Mouse (Mus musculus): ENCODE data around the gene Vps29. TPM values are rescaled to one million over a fixed set of nuclear protein-coding genes. Genes with fewer than 3 reads are reported as not detected.
A peak's percentile ranks its signal among the peaks of the same experiment; 100 is the strongest.

Gene Vps29
- total RNA-seq, 2 experiments from 2014 or later: 127 to 134 TPM

GRCm38 (mm10) chr5:122396791-122397190 is 42.6 kb downstream of the Vps29 start:
- DNase-seq (ENCODE audit: low spot score in 2 of 2): no peak

- no peak for DNase-seq (ENCODE audit: low spot score in 2 of 2)
Observed at GRCm38 (mm10) chr5:122397495-122397894, 43.3 kb downstream of the Vps29 start.

GRCm38 (mm10) chr5:122399871-122400270 is 45.7 kb downstream of the Vps29 start:
- DNase-seq (ENCODE audit: low spot score in 2 of 2): no peak

- no peak for DNase-seq (ENCODE audit: low spot score in 2 of 2)
Observed at GRCm38 (mm10) chr5:122400628-122401302, 46.6 kb downstream of the Vps29 start.

- peak in 1 of 2 experiments; percentile 37 for DNase-seq (ENCODE audit: low spot score in 2 of 2)
Observed at GRCm38 (mm10) chr5:122401303-122401640, 47.1 kb downstream of the Vps29 start.

GRCm38 (mm10) chr5:122402160-122402559 is 48.0 kb downstream of the Vps29 start:
- DNase-seq (ENCODE audit: low spot score in 2 of 2): no peak

- DNase-seq (ENCODE audit: low spot score in 2 of 2): no peak
Observed at GRCm38 (mm10) chr5:122402772-122403171, 48.6 kb downstream of the Vps29 start.

GRCm38 (mm10) chr5:122403362-122403761 is 49.2 kb downstream of the Vps29 start:
- DNase-seq (ENCODE audit: low spot score in 2 of 2): no peak

GRCm38 (mm10) chr5:122405537-122405936 is 51.4 kb downstream of the Vps29 start:
- no peak for DNase-seq (ENCODE audit: low spot score in 2 of 2)

GRCm38 (mm10) chr5:122409692-122410645 is 55.8 kb downstream of the Vps29 start:
- no peak for DNase-seq (ENCODE audit: low spot score in 2 of 2)

GRCm38 (mm10) chr5:122411892-122412291 is 57.7 kb downstream of the Vps29 start:
- no peak for DNase-seq (ENCODE audit: low spot score in 2 of 2)

- no peak for DNase-seq (ENCODE audit: low spot score in 2 of 2)
Observed at GRCm38 (mm10) chr5:122412826-122413225, 58.7 kb downstream of the Vps29 start.

- DNase-seq (ENCODE audit: low spot score in 2 of 2): no peak
Observed at GRCm38 (mm10) chr5:122414351-122414750, 60.2 kb downstream of the Vps29 start.

Other genes with a start within 250 kb of the Vps29 start
- under 1 TPM; 0.20 to 0.28 TPM for gene Ccdc63, start 213.5 kb upstream of the Vps29 start, total RNA-seq (2021)
- gene Ppp1cc, start 196.1 kb upstream of the Vps29 start, total RNA-seq (2021): 100 to 1,000 TPM; 211 to 221 TPM
- 1 to 10 TPM; 4.1 to 5.8 TPM for gene Hvcn1, start 147.6 kb upstream of the Vps29 start, total RNA-seq (2021)
- 10 to 100 TPM; 23.4 to 24.3 TPM for gene Tctn1, start 89.9 kb upstream of the Vps29 start, total RNA-seq (2021)
- 10 to 100 TPM; 33.1 to 36.7 TPM for gene Pptc7, start 70.0 kb upstream of the Vps29 start, total RNA-seq (2021)
- 1 to 10 TPM; 4.9 to 5.4 TPM for gene Rad9b, start 136 bp upstream of the Vps29 start, total RNA-seq (2021)
- gene Gpn3, start 17.5 kb downstream of the Vps29 start, total RNA-seq (2021): 10 to 100 TPM; 34.9 to 41.1 TPM
- gene Fam216a, start 18.0 kb downstream of the Vps29 start, total RNA-seq (2021): 10 to 100 TPM; 43.4 to 45.3 TPM
- gene Arpc3, start 37.5 kb downstream of the Vps29 start, total RNA-seq (2021): 100 to 1,000 TPM; 164 to 180 TPM
- 10 to 100 TPM; 54.5 to 60.0 TPM for gene Anapc7, start 67.3 kb downstream of the Vps29 start, total RNA-seq (2021)
- gene Atp2a2, start 147.9 kb downstream of the Vps29 start, total RNA-seq (2021): 100 to 1,000 TPM; 190 to 196 TPM

All from adrenal gland, postnatal 4 days (tissue).